Mouse (Mus musculus): ENCODE measurements around the gene Map3k14. TPM values are rescaled to one million over a fixed set of nuclear protein-coding genes. Genes with fewer than 3 reads are reported as not detected.
A peak's percentile ranks its signal among the peaks of the same experiment; 100 is the strongest.
"Not testable (repeated sequence)": the region's sequence is repeated elsewhere in the genome, so short reads cannot be mapped to it uniquely, and the experiment has no call there.

The Map3k14 gene
- total and polyA plus RNA-seq, 3 experiments: 4.9 to 10.8 (median 10.8) TPM

- Histone ChIP-seq H3K36me3 (replicated peaks) (no peaks in the 10 kb centered on the region), H3K27me3 (ENCODE audit: insufficient read depth, low read length) (peaks cover 8% of the 10 kb centered on the region), H3K9me3 (replicated peaks) (no peaks in the 10 kb centered on the region), H3K4me1 (ENCODE audit: insufficient read depth, low read depth, low read length) (peaks cover 60% of the 10 kb centered on the region), H3K4me3 (ENCODE audit: low read depth, low read length) (no peak overlapping the region)
- DNase-seq (ENCODE audit: low spot score): no peak
- ATAC-seq (ENCODE audit: extremely low read depth, insufficient number of reproducible peaks, low FRiP score, poor library complexity, severe bottlenecking): no peak
- TF ChIP-seq TAL1 (conservative IDR thresholded peaks at IDR 0.05; ENCODE audit: low read depth, low read length): no peak
Measured at GRCm38 (mm10) chr11:103292890-103293287, 25.6 kb upstream of the Map3k14 start.

GRCm38 (mm10) chr11:103292152-103292889 is 25.0 kb upstream of the Map3k14 start:
- H3K4me1 ChIP-seq (ENCODE audit: insufficient read depth, low read depth, low read length): peaks cover 60% of the 10 kb centered on the region
- DNase-seq (ENCODE audit: low spot score): peak; percentile 30
- TF ChIP-seq POLR2AphosphoS5 (IDR thresholded peaks at IDR 0.05; ENCODE audit: insufficient replicate concordance, low read depth, low read length): no peak
- TF ChIP-seq CTCF (IDR thresholded peaks at IDR 0.05; ENCODE audit: low read depth, low read length): no peak
- TF ChIP-seq TAL1 (conservative IDR thresholded peaks at IDR 0.05; ENCODE audit: low read depth, low read length): no peak
- no peak for TF ChIP-seq GATA2 (IDR thresholded peaks at IDR 0.05; ENCODE audit: borderline replicate concordance, low read depth, low read length)
- no peak for TF ChIP-seq GATA1 (IDR thresholded peaks at IDR 0.05; ENCODE audit: borderline replicate concordance, low read length)
- H3K27me3 ChIP-seq (ENCODE audit: insufficient read depth, low read length): peaks cover 8% of the 10 kb centered on the region
- H3K4me3 ChIP-seq (ENCODE audit: low read depth, low read length): no peak overlapping the region
- no peak for ATAC-seq (ENCODE audit: extremely low read depth, insufficient number of reproducible peaks, low FRiP score, poor library complexity, severe bottlenecking)
- H3K36me3 ChIP-seq (replicated peaks): no peaks in the 10 kb centered on the region
- no peaks in the 10 kb centered on the region for H3K9me3 ChIP-seq (replicated peaks)

GRCm38 (mm10) chr11:103290841-103291240 is 23.6 kb upstream of the Map3k14 start:
- H3K36me3 ChIP-seq (replicated peaks); DNase-seq (ENCODE audit: low spot score); H3K9me3 ChIP-seq (replicated peaks); H3K27me3 ChIP-seq (ENCODE audit: insufficient read depth, low read length); H3K4me3 ChIP-seq (ENCODE audit: low read depth, low read length); ATAC-seq (ENCODE audit: extremely low read depth, insufficient number of reproducible peaks, low FRiP score, poor library complexity, severe bottlenecking): not testable (repeated sequence)
- H3K4me1 ChIP-seq (ENCODE audit: insufficient read depth, low read depth, low read length): peaks cover 58% of the 10 kb centered on the region

- Histone ChIP-seq H3K36me3 (replicated peaks) (no peaks in the 10 kb centered on the region), H3K4me1 (ENCODE audit: insufficient read depth, low read depth, low read length) (peaks cover 52% of the 10 kb centered on the region), H3K9me3 (replicated peaks) (no peaks in the 10 kb centered on the region), H3K27me3 (ENCODE audit: insufficient read depth, low read length) (peaks cover 30% of the 10 kb centered on the region), H3K4me3 (ENCODE audit: low read depth, low read length) (no peak overlapping the region)
- TF ChIP-seq CTCF (IDR thresholded peaks at IDR 0.05; ENCODE audit: low read depth, low read length) (no peak), GATA1 (IDR thresholded peaks at IDR 0.05; ENCODE audit: borderline replicate concordance, low read length) (no peak), GATA2 (IDR thresholded peaks at IDR 0.05; ENCODE audit: borderline replicate concordance, low read depth, low read length) (no peak), TAL1 (conservative IDR thresholded peaks at IDR 0.05; ENCODE audit: low read depth, low read length) (no peak), POLR2AphosphoS5 (IDR thresholded peaks at IDR 0.05; ENCODE audit: insufficient replicate concordance, low read depth, low read length) (no peak)
- DNase-seq (ENCODE audit: low spot score) (no peak), ATAC-seq (ENCODE audit: extremely low read depth, insufficient number of reproducible peaks, low FRiP score, poor library complexity, severe bottlenecking) (no peak)
Measured at GRCm38 (mm10) chr11:103288291-103288963, 21.2 kb upstream of the Map3k14 start.

GRCm38 (mm10) chr11:103286910-103287309 is 19.6 kb upstream of the Map3k14 start:
- Histone ChIP-seq H3K36me3 (replicated peaks) (no peaks in the 10 kb centered on the region), H3K4me1 (ENCODE audit: insufficient read depth, low read depth, low read length) (peaks cover 46% of the 10 kb centered on the region), H3K9me3 (replicated peaks) (no peaks in the 10 kb centered on the region), H3K27me3 (ENCODE audit: insufficient read depth, low read length) (peaks cover 45% of the 10 kb centered on the region), H3K4me3 (ENCODE audit: low read depth, low read length) (no peak overlapping the region)
- no peak for DNase-seq (ENCODE audit: low spot score)
- TF ChIP-seq CTCF (IDR thresholded peaks at IDR 0.05; ENCODE audit: low read depth, low read length): no peak
- no peak for TF ChIP-seq POLR2AphosphoS5 (IDR thresholded peaks at IDR 0.05; ENCODE audit: insufficient replicate concordance, low read depth, low read length)
- no peak for TF ChIP-seq GATA1 (IDR thresholded peaks at IDR 0.05; ENCODE audit: borderline replicate concordance, low read length)
- no peak for TF ChIP-seq GATA2 (IDR thresholded peaks at IDR 0.05; ENCODE audit: borderline replicate concordance, low read depth, low read length)
- TF ChIP-seq TAL1 (conservative IDR thresholded peaks at IDR 0.05; ENCODE audit: low read depth, low read length): no peak
- ATAC-seq (ENCODE audit: extremely low read depth, insufficient number of reproducible peaks, low FRiP score, poor library complexity, severe bottlenecking): no peak

GRCm38 (mm10) chr11:103285951-103286350 is 18.7 kb upstream of the Map3k14 start:
- no peak for DNase-seq (ENCODE audit: low spot score)
- H3K27me3 ChIP-seq (ENCODE audit: insufficient read depth, low read length): peaks cover 55% of the 10 kb centered on the region
- H3K4me3 ChIP-seq (ENCODE audit: low read depth, low read length): no peak overlapping the region
- no peaks in the 10 kb centered on the region for H3K9me3 ChIP-seq (replicated peaks)
- no peak for ATAC-seq (ENCODE audit: extremely low read depth, insufficient number of reproducible peaks, low FRiP score, poor library complexity, severe bottlenecking)
- TF ChIP-seq GATA1 (IDR thresholded peaks at IDR 0.05; ENCODE audit: borderline replicate concordance, low read length): no peak
- TF ChIP-seq GATA2 (IDR thresholded peaks at IDR 0.05; ENCODE audit: borderline replicate concordance, low read depth, low read length): no peak
- no peak for TF ChIP-seq POLR2AphosphoS5 (IDR thresholded peaks at IDR 0.05; ENCODE audit: insufficient replicate concordance, low read depth, low read length)
- TF ChIP-seq CTCF (IDR thresholded peaks at IDR 0.05; ENCODE audit: low read depth, low read length): no peak
- TF ChIP-seq TAL1 (conservative IDR thresholded peaks at IDR 0.05; ENCODE audit: low read depth, low read length): no peak
- H3K4me1 ChIP-seq (ENCODE audit: insufficient read depth, low read depth, low read length): peaks cover 42% of the 10 kb centered on the region
- no peaks in the 10 kb centered on the region for H3K36me3 ChIP-seq (replicated peaks)
